Mouse (Mus musculus) MEL (cell line): ENCODE data around the gene Dynll2. TPM values are rescaled to one million over a fixed set of nuclear protein-coding genes. Genes with fewer than 3 reads are reported as not detected.

Source experiments
- DNase-seq: peaks from one replicate; pipeline ENCODE4 v3.0.0; 2011; ENCODE audit warnings: low read depth, low spot score
- H3K27ac ChIP-seq: 2 replicates; pipeline ENCODE4 v1.5.1; 2012; ENCODE audit warnings: low read depth, mild to moderate bottlenecking, control low read depth, low read length, moderate library complexity; ENCODE audit not compliant: control insufficient read depth
- H3K27me3 ChIP-seq, 2 experiments: fragments of 150-350 bp in 1 of 2; sonication (generic) in 1 of 2; 2 replicates each; pipeline ENCODE4 v1.6.1; 2012; ENCODE audit warnings: low read length in 2 of 2, mild to moderate bottlenecking in 2 of 2, improper control_type of control experiment in 1 of 2, moderate library complexity in 1 of 2; ENCODE audit not compliant: insufficient read depth in 2 of 2, control insufficient read depth in 1 of 2
- H3K36me3 ChIP-seq, 2 experiments: 2 replicates each; pipeline ENCODE4 v1.6.1; 2012 to 2014; ENCODE audit warnings: low read length in 2 of 2, improper control_type of control experiment in 1 of 2, inconsistent platforms in 1 of 2, mild to moderate bottlenecking in 1 of 2; ENCODE audit not compliant: insufficient read depth in 2 of 2, control insufficient read depth in 1 of 2
- H3K4me1 ChIP-seq, 2 experiments: fragments of 150-350 bp in 1 of 2; sonication (generic) in 1 of 2; 2 replicates each; pipeline ENCODE4 v1.6.1; 2012; ENCODE audit warnings: low read length in 2 of 2, improper control_type of control experiment in 1 of 2, mild to moderate bottlenecking in 1 of 2; ENCODE audit not compliant: insufficient read depth in 2 of 2, control insufficient read depth in 1 of 2
- H3K4me3 ChIP-seq, 2 experiments: fragments of 150-350 bp in 1 of 2; sonication (generic) in 1 of 2; 2 replicates each; pipeline ENCODE4 v1.5.1; 2012; ENCODE audit warnings: low read depth in 2 of 2, low read length in 2 of 2, mild to moderate bottlenecking in 2 of 2, moderate library complexity in 2 of 2, control low read depth in 1 of 2, improper control_type of control experiment in 1 of 2; ENCODE audit not compliant: control insufficient read depth in 1 of 2, insufficient read depth in 1 of 2
- H3K79me2 ChIP-seq: 2 replicates; pipeline ENCODE4 v1.6.1; 2012; ENCODE audit warnings: mild to moderate bottlenecking, low read length, moderate library complexity; ENCODE audit not compliant: control insufficient read depth, poor library complexity, insufficient read depth
- H3K9ac ChIP-seq: 2 replicates; pipeline ENCODE4 v1.6.1; 2012; ENCODE audit warnings: low read depth, mild to moderate bottlenecking, control low read depth, low read length, moderate library complexity; ENCODE audit not compliant: control insufficient read depth, poor library complexity, severe bottlenecking
- H3K9me3 ChIP-seq: fragments of 150-350 bp; sonication (generic); replicated peaks from 2 replicates; pipeline ENCODE4 v1.6.1; 2012; ENCODE audit warnings: mild to moderate bottlenecking, low read length, improper control_type of control experiment, moderate library complexity; ENCODE audit not compliant: insufficient read depth
- CHD2 ChIP-seq: IDR thresholded peaks from 2 replicates; pipeline ENCODE4 v1.6.1; 2011; ENCODE audit warnings: low read length, improper control_type of control experiment
- CTCF ChIP-seq, 3 experiments: IDR thresholded peaks in 2 of 3; conservative IDR thresholded peaks in 1 of 3; 2 replicates each; pipeline ENCODE4 v1.5.1; 2011 to 2012; ENCODE audit warnings: low read length in 3 of 3, low read depth in 2 of 3, mild to moderate bottlenecking in 2 of 3, improper control_type of control experiment in 1 of 3, inconsistent platforms in 1 of 3, mixed read lengths in 1 of 3, moderate library complexity in 1 of 3; ENCODE audit not compliant: control insufficient read depth in 1 of 3, insufficient read depth in 1 of 3, poor library complexity in 1 of 3, severe bottlenecking in 1 of 3
- ETS1 ChIP-seq: IDR thresholded peaks from 2 replicates; pipeline ENCODE4 v1.6.1; 2012; ENCODE audit warnings: low read depth, mild to moderate bottlenecking, inconsistent platforms, low read length, improper control_type of control experiment, moderate library complexity
- GABPA ChIP-seq: IDR thresholded peaks from 2 replicates; pipeline ENCODE4 v1.6.1; 2012; ENCODE audit warnings: low read depth, mild to moderate bottlenecking, inconsistent platforms, low read length, improper control_type of control experiment, moderate library complexity
- GATA1 ChIP-seq: IDR thresholded peaks from 2 replicates; pipeline ENCODE4 v1.6.1; 2011; ENCODE audit warnings: low read depth, low read length, improper control_type of control experiment
- MAX ChIP-seq: IDR thresholded peaks from 2 replicates; pipeline ENCODE4 v1.6.1; 2011; ENCODE audit warnings: low read length, improper control_type of control experiment
- MEF2A ChIP-seq: IDR thresholded peaks from 2 replicates; pipeline ENCODE4 v1.6.1; 2014; ENCODE audit warnings: low read depth, mild to moderate bottlenecking, inconsistent platforms, low read length, improper control_type of control experiment; ENCODE audit not compliant: poor library complexity, insufficient replicate concordance, severe bottlenecking; ENCODE audit errors: extremely low read depth
- MYC ChIP-seq: IDR thresholded peaks from 2 replicates; pipeline ENCODE4 v1.6.1; 2011; ENCODE audit warnings: low read depth, mild to moderate bottlenecking, low read length, improper control_type of control experiment, moderate library complexity
- NELFE ChIP-seq: IDR thresholded peaks from 2 replicates; pipeline ENCODE4 v1.6.1; 2011; ENCODE audit warnings: low read depth, low read length, improper control_type of control experiment
- RAD21 ChIP-seq: IDR thresholded peaks from 2 replicates; pipeline ENCODE4 v1.6.1; 2011; ENCODE audit warnings: mild to moderate bottlenecking, low read depth, low read length, improper control_type of control experiment
- SIN3A ChIP-seq: IDR thresholded peaks from 2 replicates; pipeline ENCODE4 v1.6.1; 2012; ENCODE audit warnings: low read length, improper control_type of control experiment, inconsistent platforms
- UBTF ChIP-seq: IDR thresholded peaks from 2 replicates; pipeline ENCODE4 v1.6.1; 2012; ENCODE audit warnings: low read depth, mild to moderate bottlenecking, inconsistent platforms, low read length, improper control_type of control experiment, moderate library complexity, borderline replicate concordance; ENCODE audit not compliant: insufficient read depth
- ZC3H11A ChIP-seq: IDR thresholded peaks from 2 replicates; pipeline ENCODE4 v1.6.1; 2012; ENCODE audit warnings: low read depth, mild to moderate bottlenecking, inconsistent platforms, low read length, improper control_type of control experiment
- ZNF384 ChIP-seq: IDR thresholded peaks from 2 replicates; pipeline ENCODE4 v1.6.1; 2012; ENCODE audit warnings: low read depth, mild to moderate bottlenecking, inconsistent platforms, low read length, improper control_type of control experiment
- polyA plus RNA-seq, 2 experiments: library from polyadenylated mRNA; stranded (reverse) in 1 of 2; unstranded in 1 of 2; fragments of >175 nt in 1 of 2; fragments of >200 nt in 1 of 2; gene quantifications; 2 replicates each; pipeline versions ENCODE4 v1.2.1 to v1.2.4; 2012; ENCODE audit warnings: low replicate concordance in 2 of 2, low read depth in 1 of 2; ENCODE audit not compliant: insufficient read length in 2 of 2, insufficient read depth in 1 of 2, missing spikeins in 1 of 2
- total RNA-seq: library from RNA; depleted of rRNA; stranded (reverse); fragments of 300-350 nt; gene quantifications from 2 replicates; pipeline ENCODE4 v1.2.3, GENCODE M21; 2012

Dynll2 gene
- total and polyA plus RNA-seq, 3 experiments, result 38.6 to 124 (median 75.8) TPM

- TF ChIP-seq RAD21 (peak; percentile 95), MAX (peak; percentile 54), ZC3H11A (peak; percentile 89)
These were observed 19.5 kb downstream of the Dynll2 start (continued) for GRCm38 (mm10) chr11:87967692-87968289.

GRCm38 (mm10) chr11:87966214-87966613 is 21.1 kb downstream of the Dynll2 start:
- Histone ChIP-seq H3K36me3 (peaks cover 0 to 2% of the 10 kb centered on the region in 2 experiments; a peak in 1 of 4 replicates), H3K4me1 (peaks cover 2 to 13% of the 10 kb centered on the region in 2 experiments; a peak in 3 of 4 replicates), H3K4me3 (no peak overlapping the region), H3K9ac (no peak overlapping the region), H3K27me3 (no peaks in the 10 kb centered on the region), H3K27ac (no peak overlapping the region), H3K79me2 (no peaks in the 10 kb centered on the region), H3K9me3 (no peaks in the 10 kb centered on the region)
- no peak for TF ChIP-seq SIN3A
- no peak for TF ChIP-seq RAD21
- TF ChIP-seq GABPA, result no peak
- no peak for TF ChIP-seq MYC
- no peak for TF ChIP-seq ETS1
- TF ChIP-seq CTCF (IDR thresholded peaks at IDR 0.05 in 2 of 3, conservative IDR thresholded peaks at IDR 0.05 in 1 of 3; ENCODE audit: control insufficient read depth in 1 of 3, insufficient read depth in 1 of 3, low read depth in 2 of 3, low read length in 3 of 3, poor library complexity in 1 of 3, severe bottlenecking in 1 of 3), result no peak
- no peak for TF ChIP-seq CHD2
- TF ChIP-seq ZNF384, result no peak
- TF ChIP-seq NELFE, result no peak
- TF ChIP-seq GATA1, result no peak
- TF ChIP-seq UBTF, result no peak
- peak; percentile 23 for DNase-seq

GRCm38 (mm10) chr11:87965293-87965692 is 22.0 kb downstream of the Dynll2 start:
- H3K27ac ChIP-seq, result no peak overlapping the region
- peaks cover 2 to 13% of the 10 kb centered on the region in 2 experiments; a peak in 3 of 4 replicates for H3K4me1 ChIP-seq
- no peaks in the 10 kb centered on the region for H3K79me2 ChIP-seq
- H3K4me3 ChIP-seq, result no peak overlapping the region
- H3K36me3 ChIP-seq, result peaks cover 0 to 2% of the 10 kb centered on the region in 2 experiments; a peak in 1 of 4 replicates
- no peak overlapping the region for H3K9ac ChIP-seq
- no peak for DNase-seq
- peaks cover 3 to 4% of the 10 kb centered on the region in 2 experiments; a peak in 2 of 4 replicates for H3K27me3 ChIP-seq
- TF ChIP-seq MEF2A, result no peak
- H3K9me3 ChIP-seq, result no peaks in the 10 kb centered on the region
